Mouse (Mus musculus): ENCODE data around the gene Gk5.
"Not testable (repeated sequence)": the region's sequence is repeated elsewhere in the genome, so short reads cannot be mapped to it uniquely, and the experiment has no call there.

Gk5 gene

DNA sequence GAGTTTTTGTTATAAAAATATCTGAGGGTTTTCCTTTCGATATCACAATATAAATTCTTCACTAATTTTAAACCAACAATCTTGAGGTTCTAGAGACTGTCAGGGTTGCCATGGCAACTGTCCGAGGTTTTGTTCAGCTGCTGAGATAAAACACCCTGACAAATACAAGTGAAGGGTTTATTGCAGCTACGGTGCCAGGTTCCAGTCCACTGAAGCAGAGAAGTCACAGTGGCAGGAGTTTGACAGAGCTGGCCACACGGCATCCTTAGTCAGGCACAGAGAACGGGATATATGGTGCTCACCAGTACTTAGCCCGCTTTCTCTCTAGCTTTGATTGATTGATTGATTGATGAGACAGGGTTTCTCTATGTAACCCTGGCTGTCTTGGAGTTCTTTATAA is 23.3 kb downstream of the Gk5 start:
- ATAC-seq (ENCODE audit: insufficient number of reproducible peaks, low FRiP score, low TSS enrichment) = no peak

DNA sequence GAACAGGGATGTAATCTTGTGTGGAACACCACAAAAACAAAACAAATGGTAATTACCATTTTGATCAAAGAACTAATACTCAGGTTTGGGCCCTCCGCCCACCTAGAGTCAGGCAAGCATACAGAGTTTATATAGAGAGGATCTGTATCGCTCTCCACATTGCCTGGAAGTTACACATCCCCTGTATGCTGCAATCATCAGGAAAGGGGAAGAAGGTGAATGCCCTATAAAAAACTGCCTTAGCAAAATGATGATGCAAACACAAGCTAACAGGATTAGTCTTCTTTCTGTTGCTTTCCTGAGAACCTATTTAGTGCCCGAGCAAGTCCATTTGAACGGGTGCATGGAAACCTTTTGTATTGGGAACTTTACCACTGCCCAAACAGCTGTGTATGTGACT is 24.5 kb downstream of the Gk5 start:
- ATAC-seq (ENCODE audit: insufficient number of reproducible peaks, low FRiP score, low TSS enrichment) = no peak

DNA sequence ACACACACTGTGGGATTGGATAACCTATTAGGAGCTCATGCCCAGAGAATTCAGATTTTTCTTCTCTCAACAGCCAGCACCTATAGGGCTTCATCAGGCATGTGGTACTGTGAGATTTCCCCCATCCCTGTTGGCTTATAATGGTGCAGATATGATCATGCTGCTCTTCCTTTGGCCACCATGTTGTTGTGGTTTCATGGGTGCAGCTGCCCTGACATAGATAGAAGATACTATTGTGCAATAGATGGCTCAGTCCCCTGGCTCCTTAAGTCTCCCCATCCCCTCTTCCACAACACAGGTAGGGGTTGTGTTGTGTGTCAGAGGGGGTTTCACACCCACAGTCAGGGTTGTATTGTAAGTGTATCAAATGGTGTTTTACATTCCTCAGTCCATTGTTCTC is 25.7 kb downstream of the Gk5 start:
- ATAC-seq (ENCODE audit: insufficient number of reproducible peaks, low FRiP score, low TSS enrichment) = no peak

DNA sequence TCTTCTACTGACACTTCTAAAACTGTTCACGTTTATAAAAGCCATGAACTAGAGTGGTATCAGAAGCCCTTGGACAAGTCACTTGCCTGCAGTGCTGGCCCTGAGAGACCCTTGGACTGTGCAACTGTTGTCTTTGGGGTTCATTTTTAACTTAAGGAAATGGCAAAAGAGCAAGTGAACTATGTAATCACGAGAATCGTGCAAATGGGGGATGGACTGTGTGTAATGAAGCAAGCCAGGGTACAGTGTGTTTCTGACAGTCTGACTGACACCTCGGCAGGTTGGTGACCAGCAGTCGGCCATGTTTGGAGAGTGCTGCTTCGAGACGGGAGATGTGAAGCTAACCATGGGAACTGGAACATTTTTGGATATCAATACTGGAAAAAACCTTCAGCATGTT is 33.6 kb downstream of the Gk5 start:
- no peak for ATAC-seq (ENCODE audit: insufficient number of reproducible peaks, low FRiP score, low TSS enrichment)

- no peak for ATAC-seq (ENCODE audit: insufficient number of reproducible peaks, low FRiP score, low TSS enrichment)
Measured at GRCm38 (mm10) chr9:96158431-96158830, 39.3 kb downstream of the Gk5 start.

DNA sequence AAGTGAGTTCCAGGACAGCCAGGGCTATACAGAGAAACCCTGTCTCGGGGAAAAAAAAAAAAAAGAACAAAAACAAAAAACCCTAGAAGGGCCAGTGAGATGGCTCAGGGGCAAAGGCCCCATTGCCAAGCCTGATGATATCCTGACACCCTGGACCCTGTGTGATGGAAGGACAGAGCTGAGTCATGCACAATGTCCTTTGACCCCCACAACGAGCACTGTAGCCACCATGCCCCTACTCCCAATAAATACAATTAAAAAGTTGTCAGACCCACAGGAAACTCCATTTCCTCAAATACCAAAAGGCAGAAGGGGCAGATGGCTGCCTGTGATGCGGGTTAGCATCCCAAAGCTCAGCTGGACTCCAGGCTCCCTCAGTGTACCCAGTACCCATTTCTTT is 39.9 kb downstream of the Gk5 start:
- no peak for ATAC-seq (ENCODE audit: insufficient number of reproducible peaks, low FRiP score, low TSS enrichment)

GRCm38 (mm10) chr9:96160767-96161166 is 41.6 kb downstream of the Gk5 start:
- ATAC-seq (ENCODE audit: insufficient number of reproducible peaks, low FRiP score, low TSS enrichment) = no peak

- no peak for ATAC-seq (ENCODE audit: insufficient number of reproducible peaks, low FRiP score, low TSS enrichment)
Measured at GRCm38 (mm10) chr9:96162421-96162820, 43.3 kb downstream of the Gk5 start.

- ATAC-seq (ENCODE audit: insufficient number of reproducible peaks, low FRiP score, low TSS enrichment) = no peak
Measured at GRCm38 (mm10) chr9:96163443-96163842, 44.3 kb downstream of the Gk5 start.

DNA sequence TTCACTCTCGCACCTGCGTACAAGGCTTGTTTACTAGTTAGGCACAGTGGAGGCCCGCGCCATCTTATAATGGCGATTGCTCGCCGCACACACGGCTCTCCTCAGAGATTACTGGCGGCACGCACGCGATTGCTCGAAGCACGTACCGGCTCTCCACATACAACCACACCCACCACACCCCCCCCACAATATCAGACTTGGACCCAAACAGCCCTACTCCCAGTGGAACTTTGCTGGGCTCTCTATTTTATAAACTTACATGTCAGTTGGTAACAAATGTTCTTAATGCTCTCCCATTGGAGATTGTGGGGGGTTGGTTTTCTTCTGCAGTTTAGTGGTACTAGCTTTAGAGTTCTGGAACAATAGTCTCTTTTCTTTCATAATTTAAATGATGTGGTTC is 44.8 kb downstream of the Gk5 start:
- ATAC-seq (ENCODE audit: insufficient number of reproducible peaks, low FRiP score, low TSS enrichment) = not testable (repeated sequence)

DNA sequence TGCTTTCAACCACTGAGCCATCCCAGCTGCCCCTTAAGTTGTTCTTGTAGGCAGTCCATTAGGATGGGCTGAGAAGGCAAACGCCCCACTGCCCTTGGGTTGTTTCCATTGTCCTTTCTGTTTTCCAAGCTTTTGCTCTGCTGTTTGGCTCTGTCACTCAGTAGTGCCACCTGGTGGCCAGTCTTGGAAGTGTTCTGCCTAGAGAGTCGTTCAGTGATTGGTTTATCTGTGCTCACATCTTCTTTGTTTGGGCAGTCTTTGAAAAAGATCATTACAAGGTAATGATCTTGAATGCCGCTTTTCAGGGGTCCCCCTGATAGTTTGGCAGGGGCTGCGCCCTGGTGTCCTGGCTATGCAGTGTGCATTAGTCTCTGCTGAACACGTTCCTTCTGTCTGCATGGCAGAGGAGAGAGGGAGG is 48.0 kb downstream of the Gk5 start:
- ATAC-seq (ENCODE audit: insufficient number of reproducible peaks, low FRiP score, low TSS enrichment) = no peak

- no peak for ATAC-seq (ENCODE audit: insufficient number of reproducible peaks, low FRiP score, low TSS enrichment)
Measured at GRCm38 (mm10) chr9:96170600-96170999, 51.4 kb downstream of the Gk5 start.

- ATAC-seq (ENCODE audit: insufficient number of reproducible peaks, low FRiP score, low TSS enrichment) = no peak
Measured at GRCm38 (mm10) chr9:96184909-96185308, 65.7 kb downstream of the Gk5 start.

- ATAC-seq (ENCODE audit: insufficient number of reproducible peaks, low FRiP score, low TSS enrichment) = no peak
Measured at GRCm38 (mm10) chr9:96186701-96187100, 67.5 kb downstream of the Gk5 start.

DNA sequence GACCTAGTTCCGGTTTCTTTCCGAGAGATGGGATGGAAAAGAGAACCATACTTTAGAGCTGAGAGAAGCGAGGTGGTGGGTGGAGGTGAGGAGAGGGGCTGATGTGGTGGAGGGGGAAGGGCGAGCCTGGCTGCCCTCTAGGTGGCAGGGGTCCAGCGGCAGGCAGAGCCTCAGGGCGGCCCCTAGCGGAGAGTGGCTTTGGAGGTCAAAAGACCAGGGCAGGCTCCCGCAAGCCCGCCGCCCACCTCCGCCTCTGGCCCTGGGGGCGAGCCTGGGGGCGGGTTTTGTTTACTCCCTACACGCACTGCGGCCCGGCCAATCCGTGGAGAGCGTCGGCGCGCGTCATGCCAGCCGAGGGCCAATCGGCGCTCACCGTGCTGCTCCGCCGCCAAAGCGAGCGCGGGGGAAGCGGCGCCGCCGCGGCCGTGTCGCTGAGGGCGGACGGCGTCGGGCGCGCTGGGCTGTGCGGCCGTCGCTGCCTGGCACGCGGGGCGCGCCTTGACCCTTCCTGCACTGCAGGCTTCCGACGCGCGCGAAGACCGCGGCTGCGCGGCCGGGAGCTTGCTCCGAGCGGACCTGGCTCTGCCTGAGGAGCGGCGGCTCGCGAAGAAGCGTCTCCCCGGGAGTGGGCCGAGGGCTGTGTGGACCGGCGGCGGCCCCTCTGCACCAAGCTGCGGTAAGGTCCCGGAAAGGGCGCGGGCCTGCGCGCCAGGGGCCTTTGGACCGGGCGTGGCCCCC is 76.9 kb downstream of the Gk5 start, which contains the start of gene Tfdp2:
Gene Tfdp2, plus strand, starts transcription at position 391 of the 738 bp plus-strand sequence.
- ATAC-seq (ENCODE audit: insufficient number of reproducible peaks, low FRiP score, low TSS enrichment) = peak; percentile 98

- peak; percentile 59 for ATAC-seq (ENCODE audit: insufficient number of reproducible peaks, low FRiP score, low TSS enrichment)
Measured at GRCm38 (mm10) chr9:96196636-96197181, 77.5 kb downstream of the Gk5 start.

DNA sequence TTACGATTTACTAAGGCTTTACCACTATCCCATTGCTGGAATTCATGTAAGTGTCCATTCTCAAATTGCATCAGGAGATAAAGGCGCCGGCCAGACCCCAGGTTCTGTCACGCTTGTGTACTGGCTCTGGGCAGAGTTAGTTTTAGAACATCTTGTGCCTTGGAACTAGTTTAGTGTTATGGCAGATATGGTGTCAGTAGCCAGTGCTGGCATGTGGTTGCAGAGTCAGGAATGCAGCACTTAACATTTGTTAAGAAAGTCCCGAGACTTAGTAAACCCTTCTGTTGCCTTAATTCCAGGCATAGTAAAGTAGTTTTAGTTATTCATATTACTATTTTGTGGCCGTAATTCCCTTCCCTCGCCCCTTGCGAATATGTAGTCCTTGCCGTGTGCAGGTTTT is 78.6 kb downstream of the Gk5 start:
- no peak for ATAC-seq (ENCODE audit: insufficient number of reproducible peaks, low FRiP score, low TSS enrichment)

DNA sequence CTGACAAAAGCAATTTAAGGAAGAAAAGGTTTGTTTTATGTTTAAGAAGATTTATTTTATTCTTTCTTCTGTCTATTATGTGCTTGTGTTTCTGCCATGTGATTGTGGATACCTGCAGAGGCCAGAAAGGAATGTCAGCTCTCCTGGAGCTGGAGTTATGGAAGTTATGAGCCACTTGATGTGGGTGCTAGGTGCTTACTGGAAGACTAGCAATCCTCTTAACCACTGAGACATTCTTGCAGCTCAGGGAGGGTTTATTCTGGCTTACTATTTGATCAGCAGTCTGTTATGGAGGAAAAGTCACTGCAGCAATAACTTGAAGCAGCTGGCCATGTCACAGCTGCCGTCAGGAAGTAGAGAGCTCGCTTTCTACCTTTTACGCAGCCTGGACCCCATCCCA is 84.5 kb downstream of the Gk5 start:
- no peak for ATAC-seq (ENCODE audit: insufficient number of reproducible peaks, low FRiP score, low TSS enrichment)

DNA sequence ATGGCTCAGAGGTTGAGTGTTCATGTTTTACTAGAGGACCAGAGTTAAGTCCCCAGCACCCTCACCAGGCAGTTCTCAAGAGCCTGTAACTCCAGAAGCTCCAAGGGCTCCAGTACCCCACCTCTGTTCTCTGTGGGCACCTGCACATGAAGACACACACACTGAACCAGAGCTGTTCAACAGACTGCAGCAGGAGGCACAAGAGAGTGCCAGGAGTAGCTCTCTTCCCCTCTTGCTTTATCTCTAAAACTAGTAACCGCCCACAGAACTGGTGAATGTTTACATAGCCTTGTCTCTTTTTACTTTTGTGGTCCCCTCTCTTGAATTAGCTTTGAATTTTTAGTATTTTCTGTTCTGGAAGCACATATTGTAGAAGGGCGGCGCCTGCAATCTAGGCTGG is 88.3 kb downstream of the Gk5 start:
- ATAC-seq (ENCODE audit: insufficient number of reproducible peaks, low FRiP score, low TSS enrichment) = no peak

DNA sequence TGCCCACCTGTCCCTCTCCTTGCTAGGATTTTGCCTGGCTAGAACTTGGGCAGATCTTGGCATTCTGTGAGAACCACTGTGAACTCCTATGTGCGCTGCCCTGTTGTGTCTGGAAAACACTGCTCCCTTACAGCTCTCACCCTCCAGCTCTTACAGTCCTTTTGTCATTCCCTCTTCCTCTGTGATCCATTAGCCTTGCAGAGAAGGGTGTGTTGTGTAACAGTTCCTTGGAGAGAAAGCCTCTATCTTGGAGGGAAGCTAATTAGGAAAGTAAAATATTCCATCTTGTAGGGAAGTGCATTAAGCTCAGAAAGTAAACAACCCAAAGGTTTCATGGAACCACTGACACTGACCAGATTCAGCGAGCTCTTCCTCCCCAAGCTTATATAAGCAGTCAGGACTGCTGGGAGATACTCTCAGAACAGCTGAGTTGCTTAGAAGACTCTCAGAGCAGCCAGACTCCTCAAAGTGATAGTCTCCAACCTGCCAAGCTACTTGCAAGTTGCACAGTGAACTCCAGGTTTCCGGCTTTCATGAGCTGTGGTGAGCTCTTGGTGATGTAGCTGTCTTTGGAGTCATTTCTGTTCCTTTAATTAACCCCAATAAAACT is 94.0 kb downstream of the Gk5 start:
- no peak for ATAC-seq (ENCODE audit: insufficient number of reproducible peaks, low FRiP score, low TSS enrichment)

DNA sequence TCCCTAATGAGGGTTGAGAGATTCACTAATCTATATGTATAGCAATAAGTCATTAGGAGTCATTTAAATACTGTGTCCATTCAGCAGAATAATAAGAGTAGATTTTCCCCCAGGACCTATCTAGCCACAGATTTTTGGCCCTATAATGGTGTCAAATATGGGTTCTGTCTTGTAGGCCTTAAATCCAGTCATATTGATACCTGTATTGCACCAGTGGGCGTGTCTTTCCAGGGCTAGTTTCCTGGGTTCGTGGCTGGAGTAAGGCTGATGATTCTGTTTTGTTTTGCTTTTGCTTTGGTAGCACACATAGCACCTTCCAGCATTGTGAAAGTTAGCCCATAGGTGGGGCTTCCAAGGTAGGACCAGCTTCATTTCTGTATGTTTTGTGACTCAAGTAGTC is 95.0 kb downstream of the Gk5 start:
- ATAC-seq (ENCODE audit: insufficient number of reproducible peaks, low FRiP score, low TSS enrichment) = no peak

- no peak for ATAC-seq (ENCODE audit: insufficient number of reproducible peaks, low FRiP score, low TSS enrichment)
Measured at GRCm38 (mm10) chr9:96217299-96217698, 98.1 kb downstream of the Gk5 start.

All from cerebellum, adult (tissue).